Mouse (Mus musculus): ENCODE results near the gene Usp33.

The Usp33 gene

DNA sequence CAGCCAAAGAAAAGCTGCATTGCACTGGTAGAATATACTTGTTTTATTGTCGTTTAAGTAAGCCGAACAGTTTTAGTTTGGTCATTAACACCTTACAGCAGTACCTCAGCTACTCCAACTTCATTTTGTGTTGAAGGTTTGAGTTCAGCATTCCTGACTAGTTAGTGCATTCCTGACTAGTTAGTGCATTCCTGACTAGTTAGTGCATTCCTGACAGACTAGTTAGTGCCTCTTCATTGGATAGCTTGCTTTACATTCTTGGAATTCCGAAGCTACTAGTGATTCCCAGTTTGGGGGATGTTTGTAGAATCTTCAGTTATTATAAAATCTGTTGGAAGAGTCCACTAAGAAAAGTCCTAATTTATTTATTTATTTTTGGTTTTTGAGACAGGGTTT is 56.4 kb downstream of the Usp33 start:
- no peak for DNase-seq

- DNase-seq: no peak
Observed at GRCm38 (mm10) chr3:152403827-152404226, 57.5 kb downstream of the Usp33 start.

- DNase-seq: no peak
Observed at GRCm38 (mm10) chr3:152405420-152405819, 59.1 kb downstream of the Usp33 start.

DNA sequence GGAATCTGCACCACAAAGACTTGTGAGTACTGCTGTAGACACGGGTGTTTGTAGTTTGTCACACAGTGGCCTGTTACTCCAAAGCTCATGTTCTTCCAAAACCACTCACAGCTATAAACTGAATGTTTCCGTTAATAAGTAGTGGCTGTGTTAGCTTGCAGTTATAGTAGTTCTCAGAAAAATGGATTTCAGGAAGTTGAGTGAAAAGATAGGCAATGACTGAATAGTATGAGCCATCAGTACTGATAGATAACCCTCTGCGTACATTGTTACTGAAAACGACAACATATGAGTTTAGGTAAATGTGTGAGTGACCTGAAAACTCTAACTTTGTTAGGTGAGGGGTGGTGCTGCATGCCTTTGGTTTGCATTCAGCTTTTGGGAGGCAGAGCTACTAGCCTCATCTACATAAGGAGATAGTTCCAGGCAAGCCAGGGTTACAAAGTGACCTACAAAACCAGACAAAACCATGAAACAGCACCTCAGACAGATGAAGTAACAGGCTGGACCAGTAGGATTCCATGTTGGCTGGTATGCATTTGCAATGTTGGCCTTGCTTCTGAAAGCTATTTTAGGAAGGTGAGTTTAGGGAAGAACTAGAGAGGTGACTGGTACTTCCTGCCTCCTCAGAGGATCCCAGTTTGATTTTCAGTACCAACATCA is 59.8 kb downstream of the Usp33 start:
- DNase-seq: no peak

- DNase-seq: no peak
Observed at GRCm38 (mm10) chr3:152410980-152411551, 64.8 kb downstream of the Usp33 start.

GRCm38 (mm10) chr3:152412362-152412761 is 66.1 kb downstream of the Usp33 start:
- no peak for DNase-seq

DNA sequence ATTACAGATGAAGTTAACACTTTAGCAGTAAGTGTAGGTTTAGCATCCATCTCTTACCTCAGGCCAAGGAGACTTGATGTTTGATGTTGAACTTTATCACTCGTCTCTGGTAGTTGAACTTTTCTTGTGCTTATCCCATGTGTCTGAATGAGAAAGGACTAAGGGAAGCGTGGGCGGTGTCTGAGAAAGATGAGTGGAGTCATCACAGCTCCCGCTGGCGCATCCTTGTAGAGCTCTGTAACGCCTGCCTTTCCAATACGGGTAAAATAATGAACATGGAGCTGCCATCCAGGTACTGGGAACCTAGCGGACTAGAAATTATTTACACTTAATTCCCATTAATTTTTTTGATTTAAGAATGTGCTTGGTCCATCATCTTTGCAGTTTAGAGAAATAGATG is 82.6 kb downstream of the Usp33 start:
- DNase-seq: no peak

- DNase-seq: no peak
Observed at GRCm38 (mm10) chr3:152432677-152433076, 86.4 kb downstream of the Usp33 start.

DNA sequence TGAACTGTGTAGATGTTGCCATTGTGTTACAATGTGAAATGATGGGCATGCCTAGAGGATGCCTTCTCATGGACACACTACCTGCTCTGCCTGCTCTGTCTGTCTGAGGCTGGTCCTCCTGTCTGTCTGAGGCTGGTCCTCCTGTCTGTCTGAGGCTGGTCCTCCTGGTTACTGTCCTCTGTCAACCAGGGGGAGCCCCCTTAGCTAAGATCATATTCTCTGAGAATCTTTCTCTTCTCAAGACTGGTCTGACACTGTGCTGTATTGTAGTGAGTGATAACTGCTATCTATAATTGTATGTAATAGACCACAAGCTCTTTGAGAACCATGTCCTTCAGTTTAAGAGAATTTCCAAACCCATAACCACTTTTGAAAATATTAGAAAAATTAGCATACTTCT is 89.3 kb downstream of the Usp33 start:
- no peak for DNase-seq

DNA sequence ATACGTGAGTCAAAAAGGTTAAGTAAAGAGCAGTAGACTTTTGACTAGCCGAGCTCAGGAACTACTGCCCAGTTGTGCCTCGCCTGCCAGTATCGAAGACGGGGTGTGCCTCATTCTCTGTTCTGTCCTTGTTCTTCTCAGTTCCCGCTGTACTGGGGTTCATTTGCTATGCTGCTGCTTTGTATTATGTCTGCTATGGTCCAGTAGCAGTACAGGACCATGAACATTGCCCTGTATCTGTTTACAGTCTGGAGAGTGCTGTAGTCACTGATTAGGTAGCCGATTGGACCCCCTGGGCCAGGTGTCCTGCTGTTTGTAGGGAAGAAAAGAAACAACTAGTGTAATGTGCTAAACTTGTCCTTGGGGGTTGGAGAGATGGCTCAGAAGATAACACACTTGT is 91.8 kb downstream of the Usp33 start:
- DNase-seq: no peak

GRCm38 (mm10) chr3:152442795-152443194 is 96.5 kb downstream of the Usp33 start:
- DNase-seq: no peak
